Mouse (Mus musculus) stomach, postnatal 0 days (tissue): ENCODE results near the gene Kcnmb4.

ENCODE experiments used
- CTCF ChIP-seq: IDR thresholded peaks from 2 replicates; pipeline ENCODE4 v1.5.1; 2016; ENCODE audit warnings: antibody characterized with exemption, low read depth, mild to moderate bottlenecking, moderate library complexity
- EP300 ChIP-seq: optimal IDR thresholded peaks from 2 replicates; pipeline ENCODE3; 2016; ENCODE audit warnings: antibody characterized with exemption

GRCm38 (mm10) chr10:116463753-116464345, 9.8 kb downstream of the Kcnmb4 start:
- 0 out of 2 replicates have a peak, but pooled peaks have one; percentile 20 for TF ChIP-seq CTCF
- TF ChIP-seq EP300 = no peak
